Mouse (Mus musculus): ENCODE data around the gene Hdac4. TPM values are rescaled to one million over a fixed set of nuclear protein-coding genes. Genes with fewer than 3 reads are reported as not detected.

Hdac4 gene
- polyA plus RNA-seq, 1 experiment = 6.8 TPM

DNA sequence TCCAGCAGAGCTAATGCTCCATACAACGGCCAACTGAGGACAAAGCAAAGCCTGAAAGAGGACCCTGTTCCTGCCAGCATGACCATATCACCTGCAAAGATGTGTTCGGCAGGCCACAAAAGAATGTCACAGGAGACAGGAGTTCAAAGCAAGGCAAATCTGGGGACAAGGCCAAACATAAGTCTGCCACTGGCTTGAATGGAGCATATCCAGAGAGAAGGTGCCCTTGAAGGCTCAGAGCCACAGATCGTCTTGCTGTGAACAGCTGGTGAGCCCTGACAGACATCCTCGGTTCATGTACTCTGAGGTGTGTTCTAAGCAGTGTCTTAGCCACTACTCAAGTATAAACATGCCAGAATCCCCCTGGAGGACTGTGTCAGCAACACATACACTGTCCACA lies 79.3 kb downstream of the Hdac4 start:
- H3K4me1 ChIP-seq (ENCODE audit: control insufficient read depth, insufficient read depth, low read length) = peaks cover 5% of the 10 kb centered on the region
- H3K4me3 ChIP-seq (ENCODE audit: insufficient read depth, low read length) = no peak overlapping the region
- no peak overlapping the region for H3K27ac ChIP-seq (ENCODE audit: insufficient read depth, low read depth, low read length)
- TF ChIP-seq CTCF (IDR thresholded peaks at IDR 0.05; ENCODE audit: low read depth, low read length) (no peak), POLR2A (IDR thresholded peaks at IDR 0.05; ENCODE audit: borderline replicate concordance, low read depth, low read length) (no peak)

- TF ChIP-seq CTCF (IDR thresholded peaks at IDR 0.05; ENCODE audit: low read depth, low read length) (no peak), POLR2A (IDR thresholded peaks at IDR 0.05; ENCODE audit: borderline replicate concordance, low read depth, low read length) (no peak)
- Histone ChIP-seq H3K27ac (ENCODE audit: insufficient read depth, low read depth, low read length) (no peak overlapping the region), H3K4me3 (ENCODE audit: insufficient read depth, low read length) (no peak overlapping the region), H3K4me1 (ENCODE audit: control insufficient read depth, insufficient read depth, low read length) (peaks cover under 1% of the 10 kb centered on the region)
Observed at GRCm38 (mm10) chr1:92114091-92114490, 81.4 kb downstream of the Hdac4 start.

DNA sequence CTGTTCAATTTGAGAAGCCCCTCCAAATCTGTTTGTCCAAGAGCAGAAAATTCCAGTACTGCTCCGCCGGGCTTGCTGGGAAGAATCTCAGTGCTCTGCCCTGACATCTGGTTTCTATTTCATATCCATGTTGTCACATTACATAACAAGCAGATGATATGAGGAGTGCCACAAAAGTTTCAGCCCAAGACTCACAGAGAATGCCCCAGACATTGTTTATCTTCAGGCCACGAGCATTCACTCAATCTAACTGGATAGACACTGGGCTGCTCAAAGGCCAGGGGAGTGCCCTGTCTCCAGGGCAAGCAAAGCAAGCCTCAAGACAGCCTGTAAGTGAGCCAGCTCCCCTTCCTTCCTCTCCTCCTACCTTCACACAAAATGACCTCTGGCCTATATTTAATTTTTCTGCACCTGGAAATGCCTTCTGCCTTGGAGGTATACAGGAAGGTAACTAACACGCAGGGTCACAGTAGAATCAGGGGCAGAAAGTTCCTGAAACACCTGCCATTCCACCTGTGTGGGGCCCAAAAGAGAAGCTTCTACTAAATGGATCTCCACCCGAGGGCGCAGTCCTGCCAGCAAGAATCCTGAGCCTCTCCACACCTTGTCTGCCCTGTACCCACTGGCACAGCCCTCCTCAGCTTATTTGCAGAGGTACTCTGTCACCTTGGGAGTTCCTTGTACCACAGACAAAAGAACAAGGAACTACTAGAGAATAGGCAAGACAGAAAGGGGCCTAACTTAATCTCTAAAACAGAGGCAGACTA lies 82.1 kb downstream of the Hdac4 start:
- Histone ChIP-seq H3K4me3 (ENCODE audit: insufficient read depth, low read length) (no peak overlapping the region), H3K27ac (ENCODE audit: insufficient read depth, low read depth, low read length) (no peak overlapping the region), H3K4me1 (ENCODE audit: control insufficient read depth, insufficient read depth, low read length) (no peaks in the 10 kb centered on the region; the same call in 1 of the 2 replicates)
- TF ChIP-seq CTCF (IDR thresholded peaks at IDR 0.05; ENCODE audit: low read depth, low read length) (no peak), POLR2A (IDR thresholded peaks at IDR 0.05; ENCODE audit: borderline replicate concordance, low read depth, low read length) (no peak)

- no peak for TF ChIP-seq POLR2A (IDR thresholded peaks at IDR 0.05; ENCODE audit: borderline replicate concordance, low read depth, low read length)
- Histone ChIP-seq H3K4me3 (ENCODE audit: insufficient read depth, low read length) (no peak overlapping the region), H3K27ac (ENCODE audit: insufficient read depth, low read depth, low read length) (no peak overlapping the region), H3K4me1 (ENCODE audit: control insufficient read depth, insufficient read depth, low read length) (peaks cover 5% of the 10 kb centered on the region)
Observed at GRCm38 (mm10) chr1:92112591-92112990, 82.9 kb downstream of the Hdac4 start.

GRCm38 (mm10) chr1:92111551-92111950 lies 83.9 kb downstream of the Hdac4 start:
- no peak overlapping the region for H3K27ac ChIP-seq (ENCODE audit: insufficient read depth, low read depth, low read length)
- TF ChIP-seq POLR2A (IDR thresholded peaks at IDR 0.05; ENCODE audit: borderline replicate concordance, low read depth, low read length) = no peak
- no peak for TF ChIP-seq CTCF (IDR thresholded peaks at IDR 0.05; ENCODE audit: low read depth, low read length)
- H3K4me3 ChIP-seq (ENCODE audit: insufficient read depth, low read length) = no peak overlapping the region
- peaks cover 14% of the 10 kb centered on the region for H3K4me1 ChIP-seq (ENCODE audit: control insufficient read depth, insufficient read depth, low read length)

DNA sequence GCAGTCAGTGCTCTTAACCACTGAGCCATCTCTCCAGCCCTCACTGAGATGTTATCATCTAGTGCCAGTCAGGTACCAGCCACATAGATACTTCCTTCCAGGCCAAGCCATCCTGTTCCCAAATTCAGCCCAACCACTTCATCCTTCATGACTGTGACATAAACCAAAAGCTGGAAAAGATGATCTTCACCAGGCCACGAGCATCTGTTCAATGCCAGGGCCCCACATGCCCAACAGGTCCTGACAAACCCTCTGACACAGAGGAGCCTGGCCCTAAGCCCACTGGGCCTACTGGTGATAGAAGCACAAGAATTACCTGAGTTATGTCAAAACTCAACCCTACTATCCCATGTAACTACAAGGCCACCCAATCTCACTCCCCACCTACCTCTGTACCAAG lies 84.5 kb downstream of the Hdac4 start:
- TF ChIP-seq CTCF (IDR thresholded peaks at IDR 0.05; ENCODE audit: low read depth, low read length) = no peak
- no peak for TF ChIP-seq POLR2A (IDR thresholded peaks at IDR 0.05; ENCODE audit: borderline replicate concordance, low read depth, low read length)
- H3K4me3 ChIP-seq (ENCODE audit: insufficient read depth, low read length) = no peak overlapping the region
- H3K4me1 ChIP-seq (ENCODE audit: control insufficient read depth, insufficient read depth, low read length) = peaks cover 19% of the 10 kb centered on the region
- no peak overlapping the region for H3K27ac ChIP-seq (ENCODE audit: insufficient read depth, low read depth, low read length)

DNA sequence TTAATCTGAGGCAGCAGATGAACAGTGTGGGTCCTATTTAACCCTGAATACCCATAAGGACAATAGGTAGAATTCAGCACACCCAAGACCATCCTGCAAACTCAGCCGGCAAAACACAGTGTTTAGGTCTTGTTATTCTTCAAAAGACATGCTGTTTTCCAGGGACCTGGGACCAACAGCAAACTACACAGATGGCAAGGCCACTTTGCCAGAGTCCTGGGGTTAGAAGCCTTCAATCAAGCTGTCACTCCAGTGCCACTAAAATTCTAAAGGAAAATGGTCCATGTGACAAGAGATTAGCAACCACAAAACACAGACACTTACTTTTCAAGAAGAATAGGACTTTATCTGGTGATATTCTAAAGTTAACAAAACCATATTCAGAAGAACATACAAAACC lies 86.3 kb downstream of the Hdac4 start:
- no peak for TF ChIP-seq CTCF (IDR thresholded peaks at IDR 0.05; ENCODE audit: low read depth, low read length)
- TF ChIP-seq POLR2A (IDR thresholded peaks at IDR 0.05; ENCODE audit: borderline replicate concordance, low read depth, low read length) = no peak
- Histone ChIP-seq H3K4me1 (ENCODE audit: control insufficient read depth, insufficient read depth, low read length) (peaks cover 37% of the 10 kb centered on the region), H3K4me3 (ENCODE audit: insufficient read depth, low read length) (no peak overlapping the region), H3K27ac (ENCODE audit: insufficient read depth, low read depth, low read length) (no peak overlapping the region)

DNA sequence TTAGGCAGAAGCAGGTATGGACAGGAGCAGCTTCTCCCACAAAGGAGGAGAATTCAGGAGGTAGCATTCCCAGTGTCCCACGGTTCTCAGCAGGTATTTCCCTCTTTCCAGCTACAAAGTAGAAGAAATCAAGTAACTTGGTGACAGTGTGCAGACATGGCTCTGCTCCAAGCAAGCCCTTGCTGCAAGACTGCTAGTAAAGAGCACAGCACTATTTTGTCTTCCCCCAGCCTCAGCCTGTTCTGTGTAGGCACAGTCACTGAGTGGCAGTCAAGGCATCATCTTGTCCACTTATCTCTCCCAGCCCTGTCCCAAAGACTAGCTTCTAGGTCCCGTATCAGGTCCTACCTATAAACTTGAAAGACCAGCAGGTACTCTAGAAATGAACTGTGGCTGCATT lies 86.9 kb downstream of the Hdac4 start:
- Histone ChIP-seq H3K4me1 (ENCODE audit: control insufficient read depth, insufficient read depth, low read length) (peaks cover 43% of the 10 kb centered on the region), H3K4me3 (ENCODE audit: insufficient read depth, low read length) (no peak overlapping the region), H3K27ac (ENCODE audit: insufficient read depth, low read depth, low read length) (no peak overlapping the region)
- TF ChIP-seq POLR2A (IDR thresholded peaks at IDR 0.05; ENCODE audit: borderline replicate concordance, low read depth, low read length) = no peak
- no peak for TF ChIP-seq CTCF (IDR thresholded peaks at IDR 0.05; ENCODE audit: low read depth, low read length)

GRCm38 (mm10) chr1:92107996-92108395 lies 87.5 kb downstream of the Hdac4 start:
- TF ChIP-seq CTCF (IDR thresholded peaks at IDR 0.05; ENCODE audit: low read depth, low read length) (no peak), POLR2A (IDR thresholded peaks at IDR 0.05; ENCODE audit: borderline replicate concordance, low read depth, low read length) (no peak)
- Histone ChIP-seq H3K4me3 (ENCODE audit: insufficient read depth, low read length) (no peak overlapping the region), H3K4me1 (ENCODE audit: control insufficient read depth, insufficient read depth, low read length) (peaks cover 48% of the 10 kb centered on the region), H3K27ac (ENCODE audit: insufficient read depth, low read depth, low read length) (no peak overlapping the region)

- Histone ChIP-seq H3K27ac (ENCODE audit: insufficient read depth, low read depth, low read length) (no peak overlapping the region), H3K4me3 (ENCODE audit: insufficient read depth, low read length) (no peak overlapping the region), H3K4me1 (ENCODE audit: control insufficient read depth, insufficient read depth, low read length) (peaks cover 49% of the 10 kb centered on the region)
- TF ChIP-seq CTCF (IDR thresholded peaks at IDR 0.05; ENCODE audit: low read depth, low read length) = no peak
- no peak for TF ChIP-seq POLR2A (IDR thresholded peaks at IDR 0.05; ENCODE audit: borderline replicate concordance, low read depth, low read length)
Observed at GRCm38 (mm10) chr1:92107521-92107920, 88.0 kb downstream of the Hdac4 start.

Data from bone marrow macrophage, adult 2 months (primary cell).